Mouse (Mus musculus) lung, postnatal 0 days (tissue): Measurements from ENCODE around the gene Sipa1l1. TPM values are rescaled to one million over a fixed set of nuclear protein-coding genes. Genes with fewer than 3 reads are reported as not detected.
A peak's percentile ranks its signal among the peaks of the same experiment; 100 is the strongest.

ENCODE experiments used
- ATAC-seq: fragments of 200-750 bp; cut with Nextera tagmentation; 2 replicates; pipeline ENCODE4 v1.8.0; 2017; ENCODE audit warnings: moderate library complexity
- DNase-seq: peaks from one replicate; pipeline ENCODE4 v3.0.0-alpha.2; 2016; ENCODE audit warnings: low spot score
- H3K27ac ChIP-seq: fragments of 300-500 bp; sonication (generic); 2 replicates; pipeline ENCODE4 v1.5.1; 2014; ENCODE audit warnings: antibody characterized with exemption, mild to moderate bottlenecking, low read length, mixed read lengths
- H3K27me3 ChIP-seq: fragments of 300-500 bp; sonication (generic); replicated peaks from 2 replicates; pipeline ENCODE4 v1.6.1; 2014; ENCODE audit warnings: low read length, mixed read lengths; ENCODE audit not compliant: insufficient read depth
- H3K36me3 ChIP-seq: fragments of 300-500 bp; sonication (generic); 2 replicates; pipeline ENCODE4 v1.6.1; 2014; ENCODE audit warnings: low read length, mixed read lengths; ENCODE audit not compliant: insufficient read depth
- H3K4me1 ChIP-seq: fragments of 300-500 bp; sonication (generic); 2 replicates; pipeline ENCODE4 v1.6.1; 2014; ENCODE audit warnings: antibody characterized with exemption, low read depth, low read length, mixed read lengths; ENCODE audit not compliant: insufficient read depth
- H3K4me2 ChIP-seq: fragments of 300-500 bp; sonication (generic); replicated peaks from 2 replicates; pipeline ENCODE4 v1.6.1; 2014; ENCODE audit warnings: low read depth, mild to moderate bottlenecking, low read length, moderate library complexity, mixed read lengths
- H3K4me3 ChIP-seq: fragments of 300-500 bp; sonication (generic); 2 replicates; pipeline ENCODE4 v1.5.1; 2014; ENCODE audit warnings: low read depth, low read length
- H3K9ac ChIP-seq: fragments of 300-500 bp; sonication (generic); replicated peaks from 2 replicates; pipeline ENCODE4 v1.6.1; 2014; ENCODE audit warnings: low read depth, mild to moderate bottlenecking
- H3K9me3 ChIP-seq: fragments of 300-500 bp; sonication (generic); 2 replicates; pipeline ENCODE4 v1.6.1; 2016; ENCODE audit warnings: low read length, mixed read lengths
- CTCF ChIP-seq: IDR thresholded peaks from 2 replicates; pipeline ENCODE4 v1.5.1; 2016; ENCODE audit warnings: antibody characterized with exemption, mild to moderate bottlenecking
- EP300 ChIP-seq: IDR thresholded peaks from 2 replicates; pipeline ENCODE4 v1.6.1; 2016; ENCODE audit warnings: antibody characterized with exemption, mild to moderate bottlenecking, control low read depth
- WGBS: fragments of 180-500 bp; shearing (Covaris S2); extraction: QIAGEN DNeasy Blood & Tissue Kit; methylation state at CpG from one replicate; pipeline ENCODE4 v1.1.7; 2014; 5-methylcytosine and 5-hydroxymethylcytosine counted together
- polyA plus RNA-seq: library from polyadenylated mRNA; unstranded; fragments of >200 nt; fragmentation: Nextera tagmentation; extraction: Ambion mirVana; gene quantifications from 2 replicates; pipeline ENCODE4 v1.2.1, GENCODE M21; 2015

Gene Sipa1l1
- polyA plus RNA-seq, 1 experiment from 2014 or later, result 10.2 TPM

DNA sequence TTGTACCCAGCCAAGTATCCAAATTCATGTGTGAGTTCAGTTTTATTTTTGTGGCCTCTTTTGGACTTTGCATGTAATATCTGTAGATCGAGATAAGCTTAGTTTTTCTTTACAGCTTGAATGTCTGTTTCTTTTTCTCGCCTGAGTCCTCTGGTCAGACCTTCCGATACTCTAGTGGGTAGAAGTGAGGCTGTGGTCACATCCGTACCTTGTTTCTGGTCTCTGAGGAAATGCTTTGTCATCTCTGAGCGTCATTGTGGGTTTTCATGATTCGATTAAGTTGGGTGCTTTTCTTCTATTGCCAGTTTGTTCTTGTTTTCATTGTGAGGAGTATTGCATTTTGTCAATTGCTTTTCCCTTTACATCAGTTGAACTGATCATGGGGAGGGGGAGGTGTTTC lies 76.1 kb downstream of the Sipa1l1 start:
- no peak for TF ChIP-seq CTCF
- no peak for TF ChIP-seq EP300
- H3K4me1 ChIP-seq, result 0 out of 2 replicates have a peak, but pooled peaks cover 3% of the 10 kb centered on the region
- H3K9ac ChIP-seq, result no peak overlapping the region
- no peak overlapping the region for H3K4me2 ChIP-seq
- WGBS, result 86% methylated on average over 6 of the region's 6 CpGs
- no peak overlapping the region for H3K4me3 ChIP-seq
- no peaks in the 10 kb centered on the region for H3K36me3 ChIP-seq
- DNase-seq (no peak), ATAC-seq (no peak)
- no peaks in the 10 kb centered on the region for H3K9me3 ChIP-seq
- no peaks in the 10 kb centered on the region for H3K27me3 ChIP-seq
- no peak overlapping the region for H3K27ac ChIP-seq

DNA sequence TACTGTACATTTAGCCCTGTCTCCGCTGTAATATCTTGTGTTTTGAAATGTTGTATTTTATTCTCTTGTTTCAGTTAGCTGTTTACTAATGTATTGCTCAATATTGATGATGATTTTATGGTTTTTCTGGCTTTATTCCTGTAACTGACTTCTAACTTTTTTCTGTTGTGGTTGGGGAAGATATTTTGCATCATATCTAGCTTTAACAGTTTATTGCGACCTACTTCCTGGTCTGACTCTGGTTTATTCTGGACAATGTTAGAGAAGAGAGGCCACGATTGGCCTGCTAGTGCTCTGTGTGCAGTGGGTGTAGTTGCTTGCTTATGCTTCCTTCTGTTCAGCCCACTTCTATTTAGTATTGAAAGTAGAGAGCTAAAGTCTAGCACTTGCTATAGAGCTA lies 77.3 kb downstream of the Sipa1l1 start:
- ATAC-seq, result peak; percentile 54
- H3K9me3 ChIP-seq, result no peaks in the 10 kb centered on the region

GRCm38 (mm10) chr12:82247371-82248258 lies 78.5 kb downstream of the Sipa1l1 start:
- Histone ChIP-seq H3K4me2 (no peak overlapping the region), H3K36me3 (no peaks in the 10 kb centered on the region), H3K9ac (no peak overlapping the region), H3K4me3 (no peak overlapping the region), H3K27me3 (no peaks in the 10 kb centered on the region), H3K4me1 (0 out of 2 replicates have a peak, but pooled peaks cover 3% of the 10 kb centered on the region), H3K9me3 (no peaks in the 10 kb centered on the region), H3K27ac (peak overlapping the region; percentile 22; the same call in 1 of the 2 replicates)
- ATAC-seq, result peak; percentile 61
- no peak for TF ChIP-seq CTCF
- no peak for TF ChIP-seq EP300
- WGBS, result 66% methylated on average over 14 of the region's 14 CpGs
- peak; percentile 11 for DNase-seq

More for the DNA sequence above, 77.3 kb downstream of the Sipa1l1 start:
- no peaks in the 10 kb centered on the region for H3K36me3 ChIP-seq
- H3K4me2 ChIP-seq, result no peak overlapping the region
- H3K9ac ChIP-seq, result no peak overlapping the region
- H3K4me3 ChIP-seq, result no peak overlapping the region
- DNase-seq, result peak; percentile 58
- 47% methylated on average over 3 of the region's 3 CpGs for WGBS
- peak overlapping the region; percentile 22 for H3K27ac ChIP-seq
- TF ChIP-seq CTCF (no peak), EP300 (peak; percentile 43; the same call in 1 of the 2 replicates)
- no peaks in the 10 kb centered on the region for H3K27me3 ChIP-seq
- 0 out of 2 replicates have a peak, but pooled peaks cover 3% of the 10 kb centered on the region for H3K4me1 ChIP-seq

DNA sequence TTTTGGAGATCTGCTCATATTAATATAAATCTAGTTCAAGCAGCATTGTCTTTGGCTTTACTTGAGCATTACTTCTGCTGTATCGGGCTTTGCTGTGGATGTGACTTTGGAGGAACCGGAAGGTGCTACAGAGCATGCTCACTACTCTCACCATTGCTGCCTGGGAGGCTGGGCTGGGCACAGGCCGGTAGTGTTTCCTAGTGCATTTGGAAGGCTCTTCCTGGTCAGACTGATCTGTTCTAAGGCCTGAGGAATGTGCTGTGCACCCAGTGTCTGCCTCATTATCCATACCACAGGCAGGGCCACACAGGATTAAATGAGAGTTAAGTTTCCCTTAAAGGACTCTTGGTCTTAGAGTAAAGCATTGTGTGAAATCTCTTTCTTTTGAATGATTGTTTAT lies 79.4 kb downstream of the Sipa1l1 start:
- no peak overlapping the region for H3K4me2 ChIP-seq
- no peak for TF ChIP-seq CTCF
- TF ChIP-seq EP300, result no peak
- no peaks in the 10 kb centered on the region for H3K36me3 ChIP-seq
- no peak overlapping the region for H3K9ac ChIP-seq
- H3K4me1 ChIP-seq, result 0 out of 2 replicates have a peak, but pooled peaks cover 3% of the 10 kb centered on the region
- H3K9me3 ChIP-seq, result no peaks in the 10 kb centered on the region
- WGBS, result 79% methylated on average over 3 of the region's 3 CpGs
- ATAC-seq (no peak), DNase-seq (no peak)
- no peak overlapping the region for H3K27ac ChIP-seq
- no peaks in the 10 kb centered on the region for H3K27me3 ChIP-seq
- no peak overlapping the region for H3K4me3 ChIP-seq

DNA sequence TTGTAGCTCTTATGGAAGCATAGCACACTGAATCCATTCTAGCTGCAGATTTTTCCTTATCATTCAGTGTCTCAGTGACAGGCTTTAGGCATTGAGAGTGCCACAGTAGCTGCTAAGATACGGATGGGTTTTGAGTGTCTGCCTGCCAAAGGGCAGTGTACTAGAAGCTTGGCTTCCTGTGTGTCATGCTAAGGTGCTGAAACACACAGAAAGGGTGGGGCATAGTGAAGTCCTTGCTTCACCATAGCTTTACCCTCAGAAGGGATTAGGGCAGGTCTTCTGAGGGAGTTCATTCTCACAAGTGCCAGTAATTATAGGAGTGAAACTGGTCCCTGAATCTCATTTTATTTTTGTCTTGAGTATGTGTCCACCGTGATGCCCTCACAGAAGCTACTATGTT lies 82.2 kb downstream of the Sipa1l1 start:
- Histone ChIP-seq H3K4me1 (0 out of 2 replicates have a peak, but pooled peaks cover 3% of the 10 kb centered on the region), H3K4me2 (no peak overlapping the region), H3K9ac (no peak overlapping the region), H3K4me3 (no peak overlapping the region), H3K36me3 (no peaks in the 10 kb centered on the region), H3K27me3 (no peaks in the 10 kb centered on the region), H3K9me3 (no peaks in the 10 kb centered on the region), H3K27ac (no peak overlapping the region)
- ATAC-seq (no peak), DNase-seq (no peak)
- no peak for TF ChIP-seq EP300
- no peak for TF ChIP-seq CTCF
- WGBS, result 77% methylated on average over 2 of the region's 2 CpGs

- no peaks in the 10 kb centered on the region for H3K9me3 ChIP-seq
- H3K27me3 ChIP-seq, result no peaks in the 10 kb centered on the region
- peak; percentile 62 for DNase-seq
- no peak for ATAC-seq
- 48% methylated on average over 5 of the region's 5 CpGs for WGBS
- H3K9ac ChIP-seq, result no peak overlapping the region
- H3K4me2 ChIP-seq, result no peak overlapping the region
- no peaks in the 10 kb centered on the region for H3K36me3 ChIP-seq
- H3K4me1 ChIP-seq, result no peaks in the 10 kb centered on the region
- TF ChIP-seq EP300, result no peak
- no peak for TF ChIP-seq CTCF
- H3K4me3 ChIP-seq, result no peak overlapping the region
- no peak overlapping the region for H3K27ac ChIP-seq
These were observed 85.0 kb downstream of the Sipa1l1 start for GRCm38 (mm10) chr12:82254076-82254475.
